Mouse (Mus musculus) E14TG2a.4 (cell line): Measurements from ENCODE around the gene Trpc1.

Source experiments
- CTCF ChIP-seq: conservative IDR thresholded peaks from 2 replicates; pipeline ENCODE4 v1.5.1; 2014; ENCODE audit warnings: low read length
- NANOG ChIP-seq: IDR thresholded peaks from 2 replicates; pipeline ENCODE4 v1.6.1; 2014; ENCODE audit warnings: borderline replicate concordance, low read length, mixed read lengths
- POU5F1 ChIP-seq: IDR thresholded peaks from 2 replicates; pipeline ENCODE4 v1.6.1; 2014; ENCODE audit warnings: low read length, borderline replicate concordance

- no peak for TF ChIP-seq CTCF
- TF ChIP-seq NANOG: no peak
- no peak for TF ChIP-seq POU5F1
Observed at GRCm38 (mm10) chr9:95762228-95762627, 12.1 kb upstream of the Trpc1 start.
